Mouse (Mus musculus): ENCODE data around the gene Arid3a.

Gene Arid3a

DNA sequence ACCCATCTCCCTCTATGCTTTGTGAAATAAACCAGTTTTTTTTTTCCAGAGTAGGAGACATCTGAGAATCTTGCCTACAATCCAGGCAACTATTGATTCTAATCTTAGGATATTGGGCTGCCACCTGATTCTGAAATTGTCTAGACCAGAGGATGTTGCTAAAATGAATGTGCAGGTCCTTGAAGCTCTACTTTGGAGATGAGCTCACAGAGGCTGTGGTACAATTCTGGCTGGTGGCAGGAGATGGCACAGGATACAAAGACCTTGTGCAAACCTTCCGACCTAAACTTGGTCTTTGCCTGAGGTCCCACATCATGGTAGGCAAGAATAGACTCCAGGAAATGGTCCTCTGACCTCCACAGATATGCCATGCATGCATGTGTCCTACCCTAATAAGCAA lies 68.8 kb downstream of the Arid3a start:
- ATAC-seq (ENCODE audit: low TSS enrichment) = no peak

DNA sequence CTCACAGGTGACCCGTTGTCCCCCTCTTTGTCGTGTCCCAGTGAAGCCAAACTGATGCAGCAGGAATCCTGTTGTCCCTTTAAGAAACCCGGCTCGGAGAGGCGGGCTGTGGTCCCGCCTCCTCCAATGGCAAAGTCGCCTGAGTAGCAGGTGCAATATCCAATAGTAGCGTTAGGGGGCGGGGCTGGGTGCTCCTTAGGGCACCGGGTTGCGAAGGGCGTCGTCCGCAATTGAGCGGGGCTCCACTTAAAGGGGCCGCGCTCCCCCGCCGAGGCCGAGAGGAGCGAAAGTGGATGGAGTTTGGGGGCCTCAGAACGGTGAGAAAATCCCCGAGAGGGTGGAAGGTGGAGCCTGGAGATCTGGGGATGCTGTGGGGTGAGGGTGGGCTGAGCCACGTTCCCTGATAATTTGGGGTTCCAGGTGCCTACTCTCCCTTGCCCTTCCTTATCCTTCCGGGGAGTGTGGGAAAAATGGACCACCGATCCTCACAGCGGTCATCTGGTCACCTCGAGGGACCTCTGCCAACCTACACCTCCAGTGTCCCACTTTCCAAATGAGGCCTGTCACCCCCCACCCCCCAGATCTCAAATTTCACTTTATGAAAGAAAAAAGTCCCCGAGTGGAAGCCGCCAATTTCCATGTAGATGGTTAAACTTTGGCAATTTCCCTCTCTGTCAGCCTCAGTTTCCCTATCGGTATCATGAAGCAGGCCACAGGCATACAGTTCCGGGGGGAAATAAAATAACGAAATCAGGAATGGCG lies 69.6 kb downstream of the Arid3a start, which contains the start of gene Abca7:
Abca7 (plus strand) TSS at position 223 of the 762 bp plus-strand sequence.
- ATAC-seq (ENCODE audit: low TSS enrichment) = peak; percentile 93

- peak; percentile 74 for ATAC-seq (ENCODE audit: low TSS enrichment)
These were observed 70.4 kb downstream of the Arid3a start for GRCm38 (mm10) chr10:79997034-79997760.

DNA sequence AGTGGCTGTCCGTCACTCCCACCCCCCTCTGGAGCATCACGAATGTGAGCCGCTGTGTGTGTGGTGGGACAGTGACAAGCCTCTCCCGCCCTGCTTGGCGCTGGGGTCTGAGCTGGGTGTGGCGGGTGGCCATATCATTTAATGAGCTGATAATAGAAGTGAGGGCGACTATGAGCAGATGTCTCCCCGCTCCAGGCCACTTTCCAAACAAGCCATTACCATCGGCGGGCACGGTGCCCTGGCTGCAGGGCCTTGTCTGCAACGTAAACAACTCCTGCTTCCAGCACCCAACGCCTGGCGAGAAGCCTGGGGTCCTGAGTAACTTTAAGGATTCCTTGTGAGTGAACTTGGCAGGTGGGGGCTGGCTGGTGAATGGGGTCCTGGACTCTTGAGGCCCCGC lies 71.0 kb downstream of the Arid3a start:
- ATAC-seq (ENCODE audit: low TSS enrichment) = no peak

GRCm38 (mm10) chr10:80001945-80002344 lies 75.1 kb downstream of the Arid3a start:
- ATAC-seq (ENCODE audit: low TSS enrichment) = no peak

DNA sequence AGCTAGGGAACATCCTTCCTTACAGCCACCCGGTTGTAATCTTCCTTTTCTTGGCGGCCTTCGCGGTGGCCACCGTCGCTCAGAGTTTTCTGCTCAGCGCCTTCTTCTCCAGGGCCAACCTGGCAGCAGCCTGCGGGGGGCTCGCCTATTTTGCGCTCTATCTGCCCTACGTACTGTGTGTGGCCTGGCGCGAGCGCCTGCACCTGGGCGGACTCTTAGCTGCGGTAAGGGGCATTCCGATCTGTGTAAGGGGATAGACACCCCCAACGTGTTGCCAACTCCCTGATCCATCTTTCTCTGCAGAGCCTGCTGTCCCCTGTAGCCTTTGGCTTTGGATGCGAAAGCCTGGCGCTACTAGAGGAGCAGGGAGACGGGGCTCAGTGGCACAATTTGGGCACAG lies 76.0 kb downstream of the Arid3a start:
- no peak for ATAC-seq (ENCODE audit: low TSS enrichment)

GRCm38 (mm10) chr10:80003374-80004232 lies 76.8 kb downstream of the Arid3a start:
- ATAC-seq (ENCODE audit: low TSS enrichment) = no peak

DNA sequence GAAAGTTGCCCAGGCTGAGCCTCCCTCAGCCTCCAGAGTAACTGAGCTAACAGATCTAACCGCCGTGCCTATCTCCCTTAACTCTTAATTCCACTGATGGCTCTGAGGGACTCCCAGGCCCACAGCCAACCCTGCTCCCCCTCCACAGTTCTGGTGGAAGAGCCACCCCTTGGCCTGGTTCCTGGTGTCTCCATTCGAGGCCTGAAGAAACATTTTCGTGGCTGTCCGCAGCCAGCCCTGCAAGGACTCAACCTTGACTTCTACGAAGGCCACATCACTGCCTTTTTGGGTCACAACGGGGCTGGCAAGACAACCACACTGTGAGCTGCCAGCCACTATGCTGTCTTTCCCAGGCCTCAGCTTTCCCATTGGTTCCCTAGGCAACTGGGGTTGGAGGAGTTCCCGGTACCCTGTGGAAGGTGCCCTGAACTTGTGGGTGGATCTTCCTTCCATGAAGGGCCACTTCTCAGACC lies 77.4 kb downstream of the Arid3a start:
- no peak for ATAC-seq (ENCODE audit: low TSS enrichment)

All from frontal cortex, adult (tissue).